8 mouse cellular contexts compared by ENCODE assay signal in the genomic region with DNA sequence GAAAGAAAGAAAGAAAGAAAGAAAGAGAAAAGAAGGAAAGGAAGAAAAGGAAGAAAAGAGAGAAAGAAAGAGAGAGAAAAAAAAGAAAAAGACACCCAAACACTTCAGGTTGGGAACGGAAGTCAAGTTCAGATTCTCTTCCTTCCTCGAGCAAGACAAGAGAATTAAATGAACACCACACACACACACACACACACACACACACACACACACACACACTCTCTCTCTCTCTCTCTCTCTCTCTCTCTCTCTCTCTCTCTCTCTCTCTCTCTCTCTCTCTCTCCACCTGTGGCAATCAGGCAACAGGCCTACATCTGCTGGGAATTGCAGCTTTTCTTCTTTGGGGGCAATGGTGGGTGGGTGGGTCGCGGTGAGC. TPM values are rescaled to one million over a fixed set of nuclear protein-coding genes. Genes with fewer than 3 reads are reported as not detected.
DNase-seq lines count a peak whose midpoint lies in the region; ATAC-seq and TF ChIP-seq lines count a peak whose summit lies in the region.
"Not testable (repeated sequence)": the region's sequence is repeated elsewhere in the genome, so short reads cannot be mapped to it uniquely, and the experiment has no call there.

No protein-coding gene starts in this region.

- not testable (repeated sequence) for H3K27me3 ChIP-seq in ES-Bruce4 (ENCODE audit: control insufficient read depth, insufficient read depth, low read length, poor library complexity, severe bottlenecking); embryonic facial prominence, embryonic 13.5 days; heart, adult 2 months (ENCODE audit: control insufficient read depth, insufficient read depth, low read length); hindbrain, embryonic 16.5 days (replicated peaks; ENCODE audit: control insufficient read depth, insufficient read depth, low read length); limb, embryonic 10.5 days (ENCODE audit: low read depth, poor library complexity, severe bottlenecking); lung, embryonic 14.5 days (ENCODE audit: insufficient read depth, low read length); midbrain, postnatal 0 days (ENCODE audit: insufficient read depth, low read length); stomach, embryonic 16.5 days (ENCODE audit: control insufficient read depth, insufficient read depth, low read length)

- H3K4me1 ChIP-seq in ES-Bruce4 (ENCODE audit: control insufficient read depth, insufficient read depth, low read length); embryonic facial prominence, embryonic 13.5 days; heart, adult 2 months (ENCODE audit: control insufficient read depth, insufficient read depth, low read length); limb, embryonic 10.5 days; lung, embryonic 14.5 days (ENCODE audit: insufficient read depth); midbrain, postnatal 0 days (ENCODE audit: insufficient read depth, low read length); stomach, embryonic 16.5 days (ENCODE audit: control insufficient read depth, insufficient read depth, low read length): not testable (repeated sequence)
- H3K4me1 ChIP-seq in hindbrain, embryonic 16.5 days (ENCODE audit: control insufficient read depth, insufficient read depth, low read depth, low read length), result peaks cover 11% of the 10 kb centered on the region

- not testable (repeated sequence) for TF ChIP-seq EP300 in ES-Bruce4 (IDR thresholded peaks at IDR 0.05; ENCODE audit: insufficient read depth, low read depth, low read length); heart, adult 2 months (IDR thresholded peaks at IDR 0.05; ENCODE audit: insufficient read depth, low read depth, low read length)

- not testable (repeated sequence) for H3K36me3 ChIP-seq in ES-Bruce4 (ENCODE audit: control insufficient read depth, insufficient read depth, low read length, poor library complexity, severe bottlenecking); embryonic facial prominence, embryonic 13.5 days; hindbrain, embryonic 16.5 days (ENCODE audit: control insufficient read depth, insufficient read depth, low read length); limb, embryonic 10.5 days; lung, embryonic 14.5 days (ENCODE audit: insufficient read depth); midbrain, postnatal 0 days (ENCODE audit: insufficient read depth, low read length); stomach, embryonic 16.5 days (ENCODE audit: control insufficient read depth, insufficient read depth, low read length)
- peaks cover 15% of the 10 kb centered on the region for H3K36me3 ChIP-seq in heart, adult 2 months (ENCODE audit: control insufficient read depth, insufficient read depth, low read length)

- TF ChIP-seq CTCF in ES-Bruce4 (IDR thresholded peaks at IDR 0.05; ENCODE audit: low read depth, low read length); heart, adult 2 months (IDR thresholded peaks at IDR 0.05); lung, embryonic 14.5 days (IDR thresholded peaks at IDR 0.05; ENCODE audit: low read depth); midbrain, postnatal 0 days (IDR thresholded peaks at IDR 0.05): not testable (repeated sequence)

- 0% methylated on average over 4 of the region's 4 CpGs for WGBS in embryonic facial prominence, embryonic 13.5 days
- WGBS in heart, adult 2 months, result 8% methylated on average over 4 of the region's 4 CpGs
- 0% methylated on average over 4 of the region's 4 CpGs for WGBS in hindbrain, embryonic 16.5 days
- WGBS in limb, embryonic 10.5 days, result 1% methylated on average over 4 of the region's 4 CpGs
- WGBS in lung, embryonic 14.5 days, result 0% methylated on average over 4 of the region's 4 CpGs
- WGBS in midbrain, postnatal 0 days, result 2% methylated on average over 4 of the region's 4 CpGs
- WGBS in stomach, embryonic 16.5 days, result 4% methylated on average over 4 of the region's 4 CpGs

- H3K9ac ChIP-seq in ES-Bruce4 (ENCODE audit: low read depth, poor library complexity, severe bottlenecking), result peak overlapping the region; percentile 97
- peak overlapping the region; percentile 90 for H3K9ac ChIP-seq in embryonic facial prominence, embryonic 13.5 days
- peak overlapping the region; percentile 90 for H3K9ac ChIP-seq in heart, adult 2 months (ENCODE audit: low read depth, low read length)
- H3K9ac ChIP-seq in hindbrain, embryonic 16.5 days (ENCODE audit: low read depth, low read length), result peak overlapping the region; percentile 90
- H3K9ac ChIP-seq in lung, embryonic 14.5 days, result peak overlapping the region; percentile 82
- H3K9ac ChIP-seq in midbrain, postnatal 0 days (replicated peaks; ENCODE audit: low read length, poor library complexity, severe bottlenecking), result peak overlapping the region; percentile 95
- peak overlapping the region; percentile 94 for H3K9ac ChIP-seq in stomach, embryonic 16.5 days (ENCODE audit: low read length)

- not testable (repeated sequence) for ATAC-seq in embryonic facial prominence, embryonic 13.5 days (ENCODE audit: insufficient number of reproducible peaks, insufficient read depth, low FRiP score, low TSS enrichment, low read depth); hindbrain, embryonic 16.5 days; lung, embryonic 14.5 days (ENCODE audit: insufficient read depth); midbrain, postnatal 0 days (ENCODE audit: low FRiP score); stomach, embryonic 16.5 days (ENCODE audit: insufficient read depth, low FRiP score)

- H3K27ac ChIP-seq in ES-Bruce4 (ENCODE audit: insufficient read depth, low read length), result not testable (repeated sequence)
- peak overlapping the region; percentile 93 for H3K27ac ChIP-seq in embryonic facial prominence, embryonic 13.5 days
- peak overlapping the region; percentile 88 for H3K27ac ChIP-seq in heart, adult 2 months
- peak overlapping the region; percentile 90 for H3K27ac ChIP-seq in hindbrain, embryonic 16.5 days (ENCODE audit: low read depth, low read length)
- peak overlapping the region; percentile 94 for H3K27ac ChIP-seq in limb, embryonic 10.5 days
- peak overlapping the region; percentile 92 for H3K27ac ChIP-seq in lung, embryonic 14.5 days (ENCODE audit: low read depth)
- H3K27ac ChIP-seq in midbrain, postnatal 0 days (ENCODE audit: low read depth, low read length), result peak overlapping the region; percentile 91; the same call in 1 of the 2 replicates
- peak overlapping the region; percentile 94 for H3K27ac ChIP-seq in stomach, embryonic 16.5 days (ENCODE audit: low read length)

- H3K79me2 ChIP-seq in heart, adult 2 months (replicated peaks; ENCODE audit: control insufficient read depth, insufficient read depth, low read length), result not testable (repeated sequence)

- DNase-seq in heart, adult 2 months; limb, embryonic 10.5 days (ENCODE audit: low spot score); lung, embryonic 14.5 days: not testable (repeated sequence)
- peak; percentile 20 for DNase-seq in midbrain, postnatal 0 days (ENCODE audit: low spot score)

- peak overlapping the region; percentile 88 for H3K4me3 ChIP-seq in ES-Bruce4 (ENCODE audit: low read depth, low read length)
- H3K4me3 ChIP-seq in embryonic facial prominence, embryonic 13.5 days, result peak overlapping the region; percentile 87
- H3K4me3 ChIP-seq in heart, adult 2 months, result peak overlapping the region; percentile 80
- H3K4me3 ChIP-seq in hindbrain, embryonic 16.5 days (ENCODE audit: low read length), result peak overlapping the region; percentile 85
- peak overlapping the region; percentile 86 for H3K4me3 ChIP-seq in limb, embryonic 10.5 days
- peak overlapping the region; percentile 85 for H3K4me3 ChIP-seq in lung, embryonic 14.5 days (ENCODE audit: low read depth, low read length)
- H3K4me3 ChIP-seq in midbrain, postnatal 0 days (ENCODE audit: low read depth, low read length), result peak overlapping the region; percentile 88
- peak overlapping the region; percentile 84 for H3K4me3 ChIP-seq in stomach, embryonic 16.5 days (replicated peaks; ENCODE audit: low read length)

- not testable (repeated sequence) for TF ChIP-seq POLR2A in ES-Bruce4 (IDR thresholded peaks at IDR 0.05; ENCODE audit: insufficient read depth, low read length); heart, adult 2 months (IDR thresholded peaks at IDR 0.05; ENCODE audit: insufficient read depth, low read depth, low read length)

- intact Hi-C loops in heart, adult 2 months (cut with DNase I), result loop anchor here (5.0 to 10.0 kb wide), 2 partner anchors 76 to 152 kb away; partner anchors contain the start of genes Abracl and Txlnb

- not testable (repeated sequence) for H3K9me3 ChIP-seq in ES-Bruce4 (replicated peaks; ENCODE audit: control insufficient read depth, insufficient read depth, low read length, poor library complexity, severe bottlenecking); embryonic facial prominence, embryonic 13.5 days; hindbrain, embryonic 16.5 days (ENCODE audit: control insufficient read depth, low read length); limb, embryonic 10.5 days (replicated peaks); lung, embryonic 14.5 days (ENCODE audit: low read depth, low read length); midbrain, postnatal 0 days (ENCODE audit: low read length); stomach, embryonic 16.5 days (replicated peaks; ENCODE audit: control insufficient read depth, low read length)

- peak overlapping the region; percentile 59 for H3K4me2 ChIP-seq in embryonic facial prominence, embryonic 13.5 days
- H3K4me2 ChIP-seq in hindbrain, embryonic 16.5 days (ENCODE audit: low read length), result peak overlapping the region; percentile 64
- peak overlapping the region; percentile 63 for H3K4me2 ChIP-seq in lung, embryonic 14.5 days
- peak overlapping the region; percentile 58 for H3K4me2 ChIP-seq in midbrain, postnatal 0 days (ENCODE audit: low read depth, low read length, poor library complexity, severe bottlenecking)
- peak overlapping the region; percentile 62 for H3K4me2 ChIP-seq in stomach, embryonic 16.5 days (ENCODE audit: low read depth, low read length)

RNA-seq across cellular contexts. Expression of gene Heca, which starts 1.1 kb away (rescaled TPM):
- polyA plus RNA-seq in ES-Bruce4 (2011; ENCODE audit: insufficient read depth, insufficient read length, low read depth, missing spikeins), result 29.0 and 30.8 TPM in 2 replicates
- 4.4 and 6.2 TPM in 2 replicates for polyA plus RNA-seq in embryonic facial prominence, embryonic 13.5 days (2015; fragmentation: Nextera tagmentation; extraction: Ambion mirVana)
- total RNA-seq in heart, adult 2 months (2021), result 10 to 100 TPM; 30.0 to 31.0 TPM
- 11.7 and 21.2 TPM in 2 replicates for polyA plus RNA-seq in heart, adult 2 months (2012; rRNA removed)
- polyA plus RNA-seq in hindbrain, embryonic 16.5 days (2015; fragmentation: Nextera tagmentation; extraction: Ambion mirVana), result 3.9 and 4.4 TPM in 2 replicates
- polyA plus RNA-seq in limb, embryonic 10.5 days (2016; fragmentation: Nextera tagmentation; extraction: Ambion mirVana), result 2.6 and 3.6 TPM in 2 replicates
- polyA plus RNA-seq in lung, embryonic 14.5 days (2014; fragmentation: Nextera tagmentation; extraction: Ambion mirVana), result 3.3 and 4.4 TPM in 2 replicates
- total RNA-seq in midbrain, postnatal 0 days (2014; rRNA removed), result 32.2 and 39.3 TPM in 2 replicates
- polyA plus RNA-seq in midbrain, postnatal 0 days (2015; fragmentation: Nextera tagmentation; extraction: Ambion mirVana), result 3.3 and 4.3 TPM in 2 replicates
- polyA plus RNA-seq in stomach, embryonic 16.5 days (2015; fragmentation: Nextera tagmentation; extraction: Ambion mirVana), result 4.6 and 4.7 TPM in 2 replicates
